Mouse (Mus musculus) right cerebral cortex, postnatal 25 days (tissue): Measurements from ENCODE around the gene Rps6ka5.
A peak's percentile ranks its signal among the peaks of the same experiment; 100 is the strongest.

Experiments
- DNase-seq: peaks from one replicate; pipeline ENCODE4 v3.0.0; 2022

The Rps6ka5 gene

GRCm38 (mm10) chr12:100726651-100727050, at the start of gene Rps6ka5:
Rps6ka5 (minus strand) TSS chr12:100726983.
- DNase-seq = no peak

- no peak for DNase-seq
Observed at GRCm38 (mm10) chr12:100775911-100776581, 49.3 kb upstream of the Rps6ka5 start.

- DNase-seq = no peak
Observed at GRCm38 (mm10) chr12:100775291-100775690, 48.5 kb upstream of the Rps6ka5 start.

- no peak for DNase-seq
Observed at GRCm38 (mm10) chr12:100774756-100775155, 48.0 kb upstream of the Rps6ka5 start.

GRCm38 (mm10) chr12:100772230-100772984, 45.6 kb upstream of the Rps6ka5 start:
- DNase-seq = peak; percentile 55

GRCm38 (mm10) chr12:100770765-100771164, 44.0 kb upstream of the Rps6ka5 start:
- DNase-seq = no peak

- DNase-seq = no peak
Observed at GRCm38 (mm10) chr12:100769871-100770270, 43.1 kb upstream of the Rps6ka5 start.

- DNase-seq = no peak
Observed at GRCm38 (mm10) chr12:100764329-100765018, 37.7 kb upstream of the Rps6ka5 start.

- DNase-seq = no peak
Observed at GRCm38 (mm10) chr12:100762663-100763425, 36.1 kb upstream of the Rps6ka5 start.

GRCm38 (mm10) chr12:100757427-100757826, 30.6 kb upstream of the Rps6ka5 start:
- no peak for DNase-seq

- no peak for DNase-seq
Observed at GRCm38 (mm10) chr12:100753716-100754115, 26.9 kb upstream of the Rps6ka5 start.

GRCm38 (mm10) chr12:100752977-100753376, 26.2 kb upstream of the Rps6ka5 start:
- DNase-seq = no peak

- no peak for DNase-seq
Observed at GRCm38 (mm10) chr12:100742468-100742867, 15.7 kb upstream of the Rps6ka5 start.

- DNase-seq = no peak
Observed at GRCm38 (mm10) chr12:100740313-100740712, 13.5 kb upstream of the Rps6ka5 start.

- no peak for DNase-seq
Observed at GRCm38 (mm10) chr12:100739011-100739570, 12.3 kb upstream of the Rps6ka5 start.

- no peak for DNase-seq
Observed at GRCm38 (mm10) chr12:100738498-100738897, 11.7 kb upstream of the Rps6ka5 start.

- DNase-seq = no peak
Observed at GRCm38 (mm10) chr12:100735581-100735980, 8.8 kb upstream of the Rps6ka5 start.

GRCm38 (mm10) chr12:100735156-100735555, 8.4 kb upstream of the Rps6ka5 start:
- DNase-seq = no peak

GRCm38 (mm10) chr12:100728646-100729485, 2.1 kb upstream of the Rps6ka5 start:
- DNase-seq = no peak

- DNase-seq = no peak
Observed at GRCm38 (mm10) chr12:100727891-100728290, 1.1 kb upstream of the Rps6ka5 start.

GRCm38 (mm10) chr12:100725458-100725786, 1.4 kb downstream of the Rps6ka5 start:
- no peak for DNase-seq
